Mouse (Mus musculus) Patski (cell line): Measurements from ENCODE around the gene Pth2. TPM values are rescaled to one million over a fixed set of nuclear protein-coding genes. Genes with fewer than 3 reads are reported as not detected.

Source experiments
- ATAC-seq: fragments of 100-300 bp; one replicate; pipeline ENCODE4 v1.8.0; 2021
- CTCF ChIA-PET: fragments of 350-600 bp; sonication (Branson Sonifier 250); formaldehyde crosslinking; loops from one replicate; lab custom pipeline; 2022; ENCODE audit warnings: inconsistent platforms; lab: Charles Lee
- POLR2A ChIA-PET: fragments of 350-600 bp; sonication (Branson Sonifier 250); formaldehyde crosslinking; loops from one replicate; lab custom pipeline; 2022; ENCODE audit warnings: antibody characterized with exemption, inconsistent platforms; lab: Charles Lee
- DNase-seq: peaks from one replicate; pipeline ENCODE4 v3.0.0-alpha.2; 2011; ENCODE audit warnings: low read depth, low spot score
- H3K27me3 ChIP-seq: fragments of 371-371 bp; one replicate; pipeline ENCODE4 v1.5.1; 2021
- CTCF ChIP-seq: fragments of 100-300 bp; IDR thresholded peaks from one replicate; pipeline ENCODE4 v1.5.1; 2021
- in situ Hi-C: fragments of 300-500 bp; cut with MboI; formaldehyde crosslinking; loops from 3 replicates; pipeline ENCODE4 v1.11.1; 2018; ENCODE audit warnings: low pct_unique_long_range_greater_than_20kb, mixed read lengths
- polyA plus RNA-seq: library from polyadenylated mRNA; unstranded; gene quantifications from one replicate; pipeline ENCODE4 v1.2.3, GENCODE M21; 2021

Pth2 gene
- polyA plus RNA-seq, 1 experiment from 2014 or later, result not detected

DNA sequence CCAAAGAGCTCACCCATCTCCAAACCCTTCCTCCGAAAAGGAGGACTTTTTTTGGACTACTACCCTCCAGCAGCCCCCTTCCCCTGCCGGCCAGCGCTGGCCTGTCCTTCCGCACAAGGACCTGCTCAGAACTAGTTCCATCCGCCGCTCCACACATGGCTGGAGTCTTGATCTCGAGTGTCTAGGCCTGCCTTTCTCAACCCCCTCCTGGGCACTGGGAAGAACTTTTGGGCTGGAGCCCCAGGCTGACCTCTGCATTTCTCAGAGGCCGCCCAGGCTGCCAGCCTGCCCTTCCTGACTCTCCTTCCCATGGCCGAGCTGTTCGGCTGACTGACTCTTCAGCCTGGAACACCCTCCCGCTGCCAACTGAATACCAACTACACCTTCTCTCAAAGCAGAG lies 1.8 kb downstream of the Pth2 start:
- in situ Hi-C loops, result no loop called here
- H3K27me3 ChIP-seq, result peaks cover 70% of the 10 kb centered on the region
- DNase-seq (no peak), ATAC-seq (no peak)
- POLR2A ChIA-PET, result interaction anchor here (1.6 kb wide), 1 partner anchor 11 kb away, joined by 5 read pairs; no protein-coding TSS in a partner anchor
- CTCF ChIA-PET, result interaction anchor here (0.5 to 1.1 kb wide), 3 partner anchors 20 to 221 kb away, joined by 3 read pairs; no protein-coding TSS in a partner anchor
- no peak for TF ChIP-seq CTCF

GRCm38 (mm10) chr7:45183672-45184071 lies 2.9 kb downstream of the Pth2 start:
- no peak for TF ChIP-seq CTCF
- DNase-seq (no peak), ATAC-seq (no peak)
- in situ Hi-C loops, result no loop called here
- peaks cover 74% of the 10 kb centered on the region for H3K27me3 ChIP-seq
- POLR2A ChIA-PET, result no interaction called here
- CTCF ChIA-PET, result no interaction called here

GRCm38 (mm10) chr7:45185921-45186320 lies 5.1 kb downstream of the Pth2 start:
- no peak for TF ChIP-seq CTCF
- DNase-seq (no peak), ATAC-seq (no peak)
- ChIA-PET POLR2A (no interaction called here), CTCF (interaction anchor here (2.1 kb wide), 1 partner anchor 24 kb away, joined by 6 read pairs; no protein-coding TSS in a partner anchor)
- peaks cover 73% of the 10 kb centered on the region for H3K27me3 ChIP-seq
- in situ Hi-C loops, result no loop called here

DNA sequence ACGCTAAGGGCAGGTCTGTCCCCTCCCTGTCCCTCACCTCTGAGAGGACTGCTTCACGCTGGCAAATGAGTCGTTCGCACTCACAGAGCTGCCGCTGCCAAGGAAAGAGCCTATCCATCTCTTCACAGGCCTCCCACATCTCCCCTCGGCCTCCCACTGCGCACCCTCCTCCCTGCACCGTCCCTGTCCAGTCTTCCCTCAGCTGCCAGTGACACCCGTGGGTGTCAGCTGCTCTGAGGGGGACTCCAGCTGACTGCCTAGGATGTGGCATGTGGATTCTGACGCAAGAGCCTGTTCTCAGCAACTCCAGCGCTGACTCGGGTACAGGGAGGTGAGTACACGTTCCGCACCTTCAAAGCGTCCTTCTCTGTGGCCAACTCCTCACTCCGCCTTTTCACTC lies 8.8 kb downstream of the Pth2 start:
- CTCF ChIA-PET, result interaction anchor here (1.4 kb wide), 1 partner anchor 9 kb away, joined by 5 read pairs; no protein-coding TSS in a partner anchor
- no peak for ATAC-seq

GRCm38 (mm10) chr7:45190186-45190585 lies 9.4 kb downstream of the Pth2 start:
- DNase-seq (no peak), ATAC-seq (no peak)
- CTCF ChIA-PET, result interaction anchor here (1.4 kb wide), 1 partner anchor 9 kb away, joined by 5 read pairs; no protein-coding TSS in a partner anchor
- TF ChIP-seq CTCF, result no peak
- peaks cover 57% of the 10 kb centered on the region for H3K27me3 ChIP-seq
- in situ Hi-C loops, result no loop called here
- POLR2A ChIA-PET, result interaction anchor here (0.6 kb wide), 1 partner anchor 205 kb away, joined by 3 read pairs; no protein-coding TSS in a partner anchor

More for the DNA sequence above, 8.8 kb downstream of the Pth2 start:
- in situ Hi-C loops, result no loop called here
- POLR2A ChIA-PET, result interaction anchor here (0.6 kb wide), 1 partner anchor 204 kb away, joined by 3 read pairs; no protein-coding TSS in a partner anchor
- no peak for DNase-seq
- no peak for TF ChIP-seq CTCF
- H3K27me3 ChIP-seq, result peaks cover 59% of the 10 kb centered on the region

- DNase-seq (no peak), ATAC-seq (no peak)
- no peak for TF ChIP-seq CTCF
- ChIA-PET POLR2A (no interaction called here), CTCF (no interaction called here)
- peaks cover 49% of the 10 kb centered on the region for H3K27me3 ChIP-seq
- in situ Hi-C loops, result no loop called here
Observed at GRCm38 (mm10) chr7:45191161-45191560, 10.4 kb downstream of the Pth2 start.

DNA sequence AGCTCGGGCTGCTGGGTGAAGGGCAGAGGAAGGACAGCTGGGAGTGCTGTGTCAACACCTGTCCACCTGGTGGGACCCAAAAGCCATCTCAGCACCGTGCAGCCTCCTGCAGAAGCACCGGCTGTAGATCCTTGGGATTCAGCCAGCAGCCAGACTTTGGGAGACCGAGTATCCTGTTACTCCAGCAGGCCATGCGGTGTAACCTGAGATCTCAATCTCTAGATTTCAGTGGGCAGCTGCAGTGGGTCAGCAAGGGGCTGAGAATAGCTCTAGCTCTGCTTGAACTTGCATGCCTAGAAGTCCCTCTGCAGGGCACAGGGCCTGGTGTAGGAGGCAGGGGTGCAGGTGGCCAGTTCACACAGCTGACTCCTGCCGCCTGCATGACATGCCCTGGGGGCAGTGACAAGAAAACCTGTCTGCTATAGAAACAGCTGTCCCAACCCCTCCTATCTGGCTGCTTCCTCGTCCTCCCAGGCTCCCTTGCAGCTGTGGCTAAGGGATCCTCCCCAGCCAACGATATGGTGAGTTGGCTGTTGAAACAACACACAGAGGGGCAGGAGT lies 11.1 kb downstream of the Pth2 start:
- DNase-seq (no peak), ATAC-seq (no peak)
- ChIA-PET POLR2A (no interaction called here), CTCF (interaction anchor here (2.7 kb wide), 1 partner anchor 30 kb away, joined by 8 read pairs; no protein-coding TSS in a partner anchor)
- TF ChIP-seq CTCF, result no peak
- H3K27me3 ChIP-seq, result peaks cover 44% of the 10 kb centered on the region
- in situ Hi-C loops, result no loop called here

DNA sequence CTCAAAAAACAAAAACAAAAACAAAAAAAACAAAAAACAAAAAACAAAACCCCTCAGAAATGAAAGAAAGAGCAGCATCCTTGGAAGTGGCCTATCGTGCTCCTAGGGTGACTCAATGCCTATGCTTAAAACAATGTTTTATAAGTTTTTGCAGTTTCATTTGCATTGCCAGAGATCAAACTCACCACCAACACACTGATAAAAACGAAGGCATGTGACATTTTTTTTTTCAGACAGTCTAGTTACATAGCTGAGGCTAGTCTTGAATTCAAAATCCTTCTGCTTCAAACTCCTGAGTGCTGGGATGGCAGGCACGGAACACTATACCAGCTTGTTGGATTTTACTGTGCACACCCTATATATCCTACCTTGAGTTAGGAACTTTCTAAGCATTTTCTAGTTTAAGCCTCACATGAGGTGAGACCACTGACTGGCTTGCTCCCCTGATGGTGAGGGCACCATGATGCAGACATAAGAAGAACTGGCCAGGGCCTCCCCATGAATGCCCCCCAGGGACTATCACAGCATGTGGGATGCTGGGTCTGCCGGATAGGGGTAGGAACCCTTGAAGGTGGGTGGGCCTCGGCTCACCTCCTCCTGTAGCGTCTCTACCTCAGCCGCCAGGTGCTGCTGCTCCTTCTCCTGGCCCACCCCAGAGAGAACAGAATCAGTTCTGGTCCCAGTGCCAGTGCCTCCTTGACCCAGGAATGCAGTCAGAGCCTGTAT lies 12.0 kb downstream of the Pth2 start:
- POLR2A ChIA-PET, result interaction anchor here (2.1 kb wide), 1 partner anchor 10 kb away, joined by 5 read pairs; no protein-coding TSS in a partner anchor
- TF ChIP-seq CTCF, result no peak
- DNase-seq (no peak), ATAC-seq (no peak)
- in situ Hi-C loops, result no loop called here
- H3K27me3 ChIP-seq, result peaks cover 49% of the 10 kb centered on the region
- CTCF ChIA-PET, result interaction anchor here (2.7 kb wide), 1 partner anchor 31 kb away, joined by 8 read pairs; no protein-coding TSS in a partner anchor

- H3K27me3 ChIP-seq, result peaks cover 47% of the 10 kb centered on the region
- no peak for DNase-seq
- POLR2A ChIA-PET, result interaction anchor here (2.1 kb wide), 1 partner anchor 11 kb away, joined by 5 read pairs; no protein-coding TSS in a partner anchor
- no peak for ATAC-seq
- TF ChIP-seq CTCF, result no peak
- CTCF ChIA-PET, result interaction anchor here (2.7 kb wide), 1 partner anchor 31 kb away, joined by 8 read pairs; no protein-coding TSS in a partner anchor
- in situ Hi-C loops, result no loop called here
Observed at GRCm38 (mm10) chr7:45193406-45193805, 12.6 kb downstream of the Pth2 start.
